Mouse (Mus musculus): Measurements from ENCODE around the gene Cyp2f2. TPM values are rescaled to one million over a fixed set of nuclear protein-coding genes. Genes with fewer than 3 reads are reported as not detected.

Gene Cyp2f2
- polyA plus RNA-seq, 1 experiment, result not detected

- peak overlapping the region; percentile 86 for H3K4me3 ChIP-seq (replicated peaks)
- H3K9me3 ChIP-seq (ENCODE audit: control insufficient read depth, low read length), result no peaks in the 10 kb centered on the region
- H3K27me3 ChIP-seq (ENCODE audit: control insufficient read depth), result no peaks in the 10 kb centered on the region
- no peak for TF ChIP-seq GATA1 (IDR thresholded peaks at IDR 0.05; ENCODE audit: low read length)
- peaks cover 37% of the 10 kb centered on the region for H3K36me3 ChIP-seq (ENCODE audit: control insufficient read depth)
- H3K4me1 ChIP-seq (ENCODE audit: control insufficient read depth), result peaks cover 49% of the 10 kb centered on the region
These were observed 47.9 kb downstream of the Cyp2f2 start for GRCm38 (mm10) chr7:27167475-27168094.

- H3K4me3 ChIP-seq (replicated peaks), result no peak overlapping the region
- peaks cover 35% of the 10 kb centered on the region for H3K36me3 ChIP-seq (ENCODE audit: control insufficient read depth)
- H3K27me3 ChIP-seq (ENCODE audit: control insufficient read depth), result no peaks in the 10 kb centered on the region
- TF ChIP-seq TAL1 (IDR thresholded peaks at IDR 0.05; ENCODE audit: low read length) (no peak), GATA1 (IDR thresholded peaks at IDR 0.05; ENCODE audit: low read length) (no peak)
- peaks cover 43% of the 10 kb centered on the region for H3K4me1 ChIP-seq (ENCODE audit: control insufficient read depth)
- H3K9me3 ChIP-seq (ENCODE audit: control insufficient read depth, low read length), result no peaks in the 10 kb centered on the region
These were observed 48.7 kb downstream of the Cyp2f2 start for GRCm38 (mm10) chr7:27168371-27168770.

GRCm38 (mm10) chr7:27170981-27171380 lies 51.3 kb downstream of the Cyp2f2 start:
- Histone ChIP-seq H3K9me3 (ENCODE audit: control insufficient read depth, low read length) (no peaks in the 10 kb centered on the region), H3K4me3 (replicated peaks) (no peak overlapping the region), H3K4me1 (ENCODE audit: control insufficient read depth) (peaks cover 27% of the 10 kb centered on the region), H3K36me3 (ENCODE audit: control insufficient read depth) (peaks cover 32% of the 10 kb centered on the region), H3K27me3 (ENCODE audit: control insufficient read depth) (no peaks in the 10 kb centered on the region)
- TF ChIP-seq TAL1 (IDR thresholded peaks at IDR 0.05; ENCODE audit: low read length), result no peak
- TF ChIP-seq GATA1 (IDR thresholded peaks at IDR 0.05; ENCODE audit: low read length), result no peak

GRCm38 (mm10) chr7:27174496-27174895 lies 54.8 kb downstream of the Cyp2f2 start:
- no peaks in the 10 kb centered on the region for H3K27me3 ChIP-seq (ENCODE audit: control insufficient read depth)
- no peak overlapping the region for H3K4me3 ChIP-seq (replicated peaks)
- TF ChIP-seq GATA1 (IDR thresholded peaks at IDR 0.05; ENCODE audit: low read length) (no peak), TAL1 (IDR thresholded peaks at IDR 0.05; ENCODE audit: low read length) (no peak)
- H3K4me1 ChIP-seq (ENCODE audit: control insufficient read depth), result peaks cover 22% of the 10 kb centered on the region
- H3K36me3 ChIP-seq (ENCODE audit: control insufficient read depth), result peaks cover 30% of the 10 kb centered on the region
- H3K9me3 ChIP-seq (ENCODE audit: control insufficient read depth, low read length), result no peaks in the 10 kb centered on the region

GRCm38 (mm10) chr7:27174896-27175295 lies 55.2 kb downstream of the Cyp2f2 start:
- peaks cover 25% of the 10 kb centered on the region for H3K4me1 ChIP-seq (ENCODE audit: control insufficient read depth)

GRCm38 (mm10) chr7:27177942-27178323 lies 58.2 kb downstream of the Cyp2f2 start:
- Histone ChIP-seq H3K9me3 (ENCODE audit: control insufficient read depth, low read length) (no peaks in the 10 kb centered on the region), H3K27me3 (ENCODE audit: control insufficient read depth) (no peaks in the 10 kb centered on the region), H3K36me3 (ENCODE audit: control insufficient read depth) (peaks cover 18% of the 10 kb centered on the region), H3K4me1 (ENCODE audit: control insufficient read depth) (peaks cover 27% of the 10 kb centered on the region), H3K4me3 (replicated peaks) (peak overlapping the region; percentile 86)
- TF ChIP-seq TAL1 (IDR thresholded peaks at IDR 0.05; ENCODE audit: low read length), result no peak
- no peak for TF ChIP-seq GATA1 (IDR thresholded peaks at IDR 0.05; ENCODE audit: low read length)

More at GRCm38 (mm10) chr7:27174896-27175295, 55.2 kb downstream of the Cyp2f2 start:
- Histone ChIP-seq H3K4me3 (replicated peaks) (no peak overlapping the region), H3K9me3 (ENCODE audit: control insufficient read depth, low read length) (no peaks in the 10 kb centered on the region), H3K36me3 (ENCODE audit: control insufficient read depth) (peaks cover 30% of the 10 kb centered on the region), H3K27me3 (ENCODE audit: control insufficient read depth) (no peaks in the 10 kb centered on the region)
- no peak for TF ChIP-seq GATA1 (IDR thresholded peaks at IDR 0.05; ENCODE audit: low read length)
- no peak for TF ChIP-seq TAL1 (IDR thresholded peaks at IDR 0.05; ENCODE audit: low read length)

- H3K4me3 ChIP-seq (replicated peaks), result peak within 1 kb of the TSS; percentile 86
- TF ChIP-seq GATA1 (IDR thresholded peaks at IDR 0.05; ENCODE audit: low read length) (no peak), TAL1 (IDR thresholded peaks at IDR 0.05; ENCODE audit: low read length) (no peak)
- H3K36me3 ChIP-seq (ENCODE audit: control insufficient read depth), result peaks cover 20% of the 10 kb centered on the region
- H3K4me1 ChIP-seq (ENCODE audit: control insufficient read depth), result peaks cover 27% of the 10 kb centered on the region
- no peaks in the 10 kb centered on the region for H3K27me3 ChIP-seq (ENCODE audit: control insufficient read depth)
- no peaks in the 10 kb centered on the region for H3K9me3 ChIP-seq (ENCODE audit: control insufficient read depth, low read length)
These were observed 58.9 kb downstream of the Cyp2f2 start, which contains the start of gene Rab4b for GRCm38 (mm10) chr7:27178324-27179216. Gene Rab4b (minus strand): TSS chr7:27178896.

GRCm38 (mm10) chr7:27179217-27179918 lies 59.7 kb downstream of the Cyp2f2 start:
- no peaks in the 10 kb centered on the region for H3K27me3 ChIP-seq (ENCODE audit: control insufficient read depth)
- no peak for TF ChIP-seq TAL1 (IDR thresholded peaks at IDR 0.05; ENCODE audit: low read length)
- TF ChIP-seq GATA1 (IDR thresholded peaks at IDR 0.05; ENCODE audit: low read length), result no peak
- peaks cover 22% of the 10 kb centered on the region for H3K4me1 ChIP-seq (ENCODE audit: control insufficient read depth)
- H3K4me3 ChIP-seq (replicated peaks), result peak overlapping the region; percentile 86
- no peaks in the 10 kb centered on the region for H3K9me3 ChIP-seq (ENCODE audit: control insufficient read depth, low read length)
- H3K36me3 ChIP-seq (ENCODE audit: control insufficient read depth), result peaks cover 16% of the 10 kb centered on the region

- Histone ChIP-seq H3K4me3 (replicated peaks) (no peak overlapping the region), H3K9me3 (ENCODE audit: control insufficient read depth, low read length) (no peaks in the 10 kb centered on the region), H3K36me3 (ENCODE audit: control insufficient read depth) (peaks cover 17% of the 10 kb centered on the region), H3K27me3 (ENCODE audit: control insufficient read depth) (no peaks in the 10 kb centered on the region), H3K4me1 (ENCODE audit: control insufficient read depth) (peaks cover 21% of the 10 kb centered on the region)
- TF ChIP-seq TAL1 (IDR thresholded peaks at IDR 0.05; ENCODE audit: low read length), result no peak
- TF ChIP-seq GATA1 (IDR thresholded peaks at IDR 0.05; ENCODE audit: low read length), result no peak
These were observed 60.3 kb downstream of the Cyp2f2 start for GRCm38 (mm10) chr7:27180036-27180435.

Measured in erythroblast, embryonic 14.5 days (primary cell).